Mouse (Mus musculus): ENCODE results near the gene Zfhx3.

GRCm38 (mm10) chr8:108611792-108612413 lies 669.5 kb downstream of the Zfhx3 start:
- TF ChIP-seq POLR2A (IDR thresholded peaks at IDR 0.05; ENCODE audit: borderline replicate concordance, control insufficient read depth, low read depth, low read length) = no peak
- no peak for TF ChIP-seq CTCF (IDR thresholded peaks at IDR 0.05; ENCODE audit: control insufficient read depth, insufficient read depth, low read length)
